Comparison of ENCODE assay signal across 10 mouse cellular contexts in the genomic region with DNA sequence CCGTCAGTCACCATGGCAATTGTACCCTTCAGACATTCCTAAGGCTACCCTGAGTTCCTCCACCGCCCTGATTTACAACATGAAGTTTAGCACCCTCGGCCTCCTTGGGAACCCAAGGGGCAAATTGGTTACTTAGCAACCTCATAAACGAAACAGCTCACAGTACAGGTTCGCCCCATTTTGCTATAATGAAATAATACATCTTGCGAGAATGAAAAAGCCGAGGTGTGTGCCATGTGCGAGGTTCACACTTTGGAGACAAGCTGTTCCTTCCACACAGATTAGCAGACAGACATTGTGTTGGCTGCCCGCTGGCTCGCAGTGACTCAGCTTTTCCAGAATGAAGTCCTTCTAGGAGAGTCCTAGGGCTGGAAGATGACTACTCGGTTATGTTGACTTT.
A peak's percentile ranks its signal among the peaks of the same experiment; 100 is the strongest.
DNase-seq lines count a peak whose midpoint lies in the region; ATAC-seq lines count a peak whose summit lies in the region.
"Had no signal": no experiment of that assay in that cellular context is flagged by ENCODE, and none has a peak within 500 bp of the region (broad histone marks: within the 10 kb centered on the region; RNA-seq: fewer than 3 reads in every experiment).

No protein-coding gene starts in this region.

- H3K4me3 ChIP-seq in neural tube, embryonic 12.5 days = no peak overlapping the region
- no peak overlapping the region for H3K4me3 ChIP-seq in liver, embryonic 11.5 days (ENCODE audit: low read depth, low read length)
- H3K4me3 ChIP-seq in kidney, embryonic 15.5 days (replicated peaks) = no peak overlapping the region
- no peak overlapping the region for H3K4me3 ChIP-seq in heart, embryonic 10.5 days
- H3K4me3 ChIP-seq: limb, embryonic 12.5 days had no signal

- no peaks in the 10 kb centered on the region for H3K36me3 ChIP-seq in neural tube, embryonic 12.5 days
- H3K36me3 ChIP-seq in liver, embryonic 11.5 days (ENCODE audit: control insufficient read depth, insufficient read depth, low read length) = no peaks in the 10 kb centered on the region
- no peaks in the 10 kb centered on the region for H3K36me3 ChIP-seq in kidney, embryonic 15.5 days
- no peaks in the 10 kb centered on the region for H3K36me3 ChIP-seq in heart, embryonic 10.5 days
- H3K36me3 ChIP-seq: limb, embryonic 12.5 days had no signal

- WGBS in neural tube, embryonic 12.5 days = 27% methylated on average over 11 of the region's 11 CpGs
- WGBS in liver, embryonic 11.5 days = 77% methylated on average over 11 of the region's 11 CpGs
- WGBS in kidney, embryonic 15.5 days = 23% methylated on average over 11 of the region's 11 CpGs
- WGBS in heart, embryonic 10.5 days = 72% methylated on average over 11 of the region's 11 CpGs

- 0 out of 2 replicates have a peak overlapping the region, but pooled peaks have one; percentile 10 for H3K27ac ChIP-seq in neural tube, embryonic 12.5 days
- H3K27ac ChIP-seq in liver, embryonic 11.5 days (ENCODE audit: low read depth, low read length) = no peak overlapping the region
- no peak overlapping the region for H3K27ac ChIP-seq in kidney, embryonic 15.5 days
- H3K27ac ChIP-seq in heart, embryonic 10.5 days = no peak overlapping the region
- H3K27ac ChIP-seq: limb, embryonic 12.5 days had no signal

- peak; percentile 41 to 58 for DNase-seq in cerebellum, postnatal 25 days
- DNase-seq in cerebellum, adult 9-10 months = no peak
- no peak for DNase-seq in neural tube, embryonic 10.5 days (ENCODE audit: extremely low spot score, low spot score)
- DNase-seq in layer of hippocampus, postnatal 36 days = peak; percentile 42 to 45
- DNase-seq in liver, embryonic 11.5 days (ENCODE audit: low spot score) = no peak
- DNase-seq in heart, embryonic 10.5 days (ENCODE audit: low spot score) = no peak
- DNase-seq: gastrocnemius, postnatal 36 days had no signal

- H3K27me3 ChIP-seq in neural tube, embryonic 12.5 days (replicated peaks) = no peaks in the 10 kb centered on the region
- H3K27me3 ChIP-seq in liver, embryonic 11.5 days (replicated peaks; ENCODE audit: control insufficient read depth, insufficient read depth, low read length) = no peaks in the 10 kb centered on the region
- H3K27me3 ChIP-seq in kidney, embryonic 15.5 days = no peaks in the 10 kb centered on the region
- H3K27me3 ChIP-seq in heart, embryonic 10.5 days (ENCODE audit: insufficient read depth, poor library complexity, severe bottlenecking) = no peaks in the 10 kb centered on the region

- H3K9ac ChIP-seq in neural tube, embryonic 12.5 days = no peak overlapping the region
- no peak overlapping the region for H3K9ac ChIP-seq in liver, embryonic 11.5 days (ENCODE audit: low read depth, low read length)
- no peak overlapping the region for H3K9ac ChIP-seq in kidney, embryonic 15.5 days
- H3K9ac ChIP-seq: limb, embryonic 12.5 days had no signal

- 0 out of 2 replicates have a peak, but pooled peaks cover 3% of the 10 kb centered on the region for H3K4me1 ChIP-seq in neural tube, embryonic 12.5 days
- H3K4me1 ChIP-seq in liver, embryonic 11.5 days (replicated peaks; ENCODE audit: control insufficient read depth, insufficient read depth, low read length) = no peaks in the 10 kb centered on the region
- H3K4me1 ChIP-seq in kidney, embryonic 15.5 days = no peaks in the 10 kb centered on the region
- H3K4me1 ChIP-seq in heart, embryonic 10.5 days = peaks cover 8% of the 10 kb centered on the region; the same call in 1 of the 2 replicates

- H3K4me2 ChIP-seq in neural tube, embryonic 12.5 days (replicated peaks) = no peak overlapping the region
- H3K4me2 ChIP-seq in liver, embryonic 11.5 days = no peak overlapping the region
- no peak overlapping the region for H3K4me2 ChIP-seq in kidney, embryonic 15.5 days
- H3K4me2 ChIP-seq: limb, embryonic 12.5 days had no signal

- no peaks in the 10 kb centered on the region for H3K9me3 ChIP-seq in neural tube, embryonic 12.5 days
- H3K9me3 ChIP-seq in liver, embryonic 11.5 days (ENCODE audit: control insufficient read depth, low read length) = no peaks in the 10 kb centered on the region; the same call in 1 of the 2 replicates
- no peaks in the 10 kb centered on the region for H3K9me3 ChIP-seq in kidney, embryonic 15.5 days (replicated peaks)
- no peaks in the 10 kb centered on the region for H3K9me3 ChIP-seq in heart, embryonic 10.5 days
- H3K9me3 ChIP-seq: limb, embryonic 12.5 days had no signal

- ATAC-seq in neural tube, embryonic 12.5 days (ENCODE audit: low FRiP score, low read depth) = 0 out of 2 replicates have a peak, but pooled peaks have one; percentile 41
- no peak for ATAC-seq in liver, embryonic 11.5 days (replicated peaks; ENCODE audit: low FRiP score)
- ATAC-seq in kidney, embryonic 15.5 days (replicated peaks; ENCODE audit: low FRiP score) = no peak

Comparison
In these comparisons a context has a peak if more than half of its experiments do, and no peak if none do; other contexts are left out.
1. DNase-seq: peak in cerebellum, postnatal 25 days (2 of 2) and layer of hippocampus, postnatal 36 days (2 of 2); none in cerebellum, adult 9-10 months (single experiment), neural tube, embryonic 10.5 days (single experiment), liver, embryonic 11.5 days (single experiment) and heart, embryonic 10.5 days (single experiment).